Mouse (Mus musculus) right cerebral cortex, postnatal 14 days (tissue): ENCODE results near the gene Poc5.

Source experiments
- DNase-seq: peaks from one replicate; pipeline ENCODE4 v3.0.0; 2022

The Poc5 gene

GRCm38 (mm10) chr13:96433041-96433440, 44.9 kb downstream of the Poc5 start:
- no peak for DNase-seq

- DNase-seq, result no peak
Measured at GRCm38 (mm10) chr13:96433648-96434190, 45.6 kb downstream of the Poc5 start.

GRCm38 (mm10) chr13:96434899-96435331, 46.8 kb downstream of the Poc5 start:
- DNase-seq, result no peak

GRCm38 (mm10) chr13:96435793-96436192, 47.7 kb downstream of the Poc5 start:
- DNase-seq, result no peak

- no peak for DNase-seq
Measured at GRCm38 (mm10) chr13:96436921-96437320, 48.8 kb downstream of the Poc5 start.

- DNase-seq, result no peak
Measured at GRCm38 (mm10) chr13:96440436-96440835, 52.3 kb downstream of the Poc5 start.

GRCm38 (mm10) chr13:96450205-96450856, 62.2 kb downstream of the Poc5 start:
- DNase-seq, result no peak

GRCm38 (mm10) chr13:96450869-96451268, 62.8 kb downstream of the Poc5 start:
- no peak for DNase-seq

- no peak for DNase-seq
Measured at GRCm38 (mm10) chr13:96451386-96452140, 63.5 kb downstream of the Poc5 start.

GRCm38 (mm10) chr13:96452621-96453020, 64.5 kb downstream of the Poc5 start:
- DNase-seq, result no peak

- no peak for DNase-seq
Measured at GRCm38 (mm10) chr13:96454288-96454687, 66.2 kb downstream of the Poc5 start.

GRCm38 (mm10) chr13:96457566-96457965, 69.5 kb downstream of the Poc5 start:
- no peak for DNase-seq

- DNase-seq, result no peak
Measured at GRCm38 (mm10) chr13:96458018-96458417, 69.9 kb downstream of the Poc5 start.

GRCm38 (mm10) chr13:96458606-96459005, 70.5 kb downstream of the Poc5 start:
- no peak for DNase-seq

- DNase-seq, result no peak
Measured at GRCm38 (mm10) chr13:96462644-96463043, 74.5 kb downstream of the Poc5 start.

GRCm38 (mm10) chr13:96465315-96465714, 77.2 kb downstream of the Poc5 start:
- no peak for DNase-seq
